Mouse (Mus musculus) liver, adult 2 months (tissue): ENCODE measurements around the gene 4930404H24Rik. TPM values are rescaled to one million over a fixed set of nuclear protein-coding genes. Genes with fewer than 3 reads are reported as not detected.

Source experiments
- DNase-seq: peaks from one replicate; pipeline ENCODE4 v3.0.0-alpha.2; 2011; ENCODE audit warnings: low read depth, low spot score; ENCODE audit errors: extremely low read depth
- H3K27ac ChIP-seq: fragments of 200-500 bp; replicated peaks from 2 replicates; pipeline ENCODE4 v1.5.1; 2012; ENCODE audit warnings: low read depth, mild to moderate bottlenecking, control low read depth, inconsistent platforms, low read length; ENCODE audit not compliant: insufficient read depth
- H3K27me3 ChIP-seq: fragments of 200-500 bp; 2 replicates; pipeline ENCODE4 v1.6.1; 2012; ENCODE audit warnings: mild to moderate bottlenecking, moderate library complexity, low read length, inconsistent platforms; ENCODE audit not compliant: control insufficient read depth, insufficient read depth
- H3K36me3 ChIP-seq: fragments of 200-500 bp; 2 replicates; pipeline ENCODE4 v1.6.1; 2012; ENCODE audit warnings: low read length, inconsistent platforms; ENCODE audit not compliant: control insufficient read depth, insufficient read depth
- H3K4me1 ChIP-seq: fragments of 200-500 bp; 2 replicates; pipeline ENCODE4 v1.6.1; 2011; ENCODE audit warnings: low read length; ENCODE audit not compliant: control insufficient read depth, insufficient read depth
- H3K4me3 ChIP-seq: fragments of 200-500 bp; 2 replicates; pipeline ENCODE4 v1.5.1; 2011; ENCODE audit warnings: low read depth, mild to moderate bottlenecking, control low read depth, low read length, moderate library complexity; ENCODE audit not compliant: insufficient read depth
- H3K79me2 ChIP-seq: fragments of 200-500 bp; 2 replicates; pipeline ENCODE4 v1.6.1; 2012; ENCODE audit warnings: inconsistent platforms, mild to moderate bottlenecking, low read length, moderate library complexity; ENCODE audit not compliant: control insufficient read depth, insufficient read depth
- H3K9ac ChIP-seq: fragments of 200-500 bp; 2 replicates; pipeline ENCODE4 v1.6.1; 2012; ENCODE audit warnings: low read depth, mild to moderate bottlenecking, control low read depth, inconsistent platforms, low read length
- CTCF ChIP-seq: fragments of 200-500 bp; IDR thresholded peaks from 2 replicates; pipeline ENCODE4 v1.5.1; 2011; ENCODE audit warnings: low read depth, low read length, control low read depth
- POLR2A ChIP-seq: fragments of 200-500 bp; IDR thresholded peaks from 2 replicates; pipeline ENCODE4 v1.6.1; 2011; ENCODE audit warnings: low read length, control low read depth; ENCODE audit not compliant: insufficient read depth; ENCODE audit errors: extremely low read depth
- WGBS: fragments of 180-500 bp; shearing (Covaris S2); methylation state at CpG from one replicate; pipeline ENCODE4 v1.1.7; 2018; 5-methylcytosine and 5-hydroxymethylcytosine counted together
- polyA plus RNA-seq: library from polyadenylated mRNA; depleted of rRNA; stranded (reverse); fragments of >200 nt; gene quantifications from 2 replicates; pipeline ENCODE4 v1.2.3, GENCODE M21; 2012
- total RNA-seq: library from RNA; depleted of rRNA; stranded (reverse); fragments of >200 nt; gene quantifications from 2 replicates; pipeline ENCODE4 v1.2.3, GENCODE M21; 2014

4930404H24Rik gene
- total and polyA plus RNA-seq, 2 experiments, result not detected

DNA sequence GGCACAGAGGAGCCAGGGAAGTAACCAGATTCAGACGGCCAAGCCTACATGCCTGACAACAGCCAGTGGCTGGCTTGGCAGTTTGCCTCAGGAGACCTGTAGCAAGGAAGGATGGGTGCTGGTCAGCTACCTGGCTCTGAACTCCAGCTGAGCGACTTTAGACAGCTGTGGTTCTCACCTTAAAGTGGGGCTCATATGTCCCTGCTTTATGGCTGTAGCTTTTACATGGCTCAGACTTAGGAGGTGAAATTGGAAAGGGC is 10.8 kb upstream of the 4930404H24Rik start:
- Histone ChIP-seq H3K27ac (no peak overlapping the region), H3K4me1 (no peaks in the 10 kb centered on the region), H3K27me3 (no peaks in the 10 kb centered on the region), H3K4me3 (no peak overlapping the region), H3K36me3 (no peaks in the 10 kb centered on the region), H3K79me2 (no peaks in the 10 kb centered on the region), H3K9ac (no peak overlapping the region)
- TF ChIP-seq POLR2A (no peak), CTCF (no peak)
- WGBS, result 73% methylated on average over 2 of the region's 2 CpGs
- DNase-seq, result no peak

DNA sequence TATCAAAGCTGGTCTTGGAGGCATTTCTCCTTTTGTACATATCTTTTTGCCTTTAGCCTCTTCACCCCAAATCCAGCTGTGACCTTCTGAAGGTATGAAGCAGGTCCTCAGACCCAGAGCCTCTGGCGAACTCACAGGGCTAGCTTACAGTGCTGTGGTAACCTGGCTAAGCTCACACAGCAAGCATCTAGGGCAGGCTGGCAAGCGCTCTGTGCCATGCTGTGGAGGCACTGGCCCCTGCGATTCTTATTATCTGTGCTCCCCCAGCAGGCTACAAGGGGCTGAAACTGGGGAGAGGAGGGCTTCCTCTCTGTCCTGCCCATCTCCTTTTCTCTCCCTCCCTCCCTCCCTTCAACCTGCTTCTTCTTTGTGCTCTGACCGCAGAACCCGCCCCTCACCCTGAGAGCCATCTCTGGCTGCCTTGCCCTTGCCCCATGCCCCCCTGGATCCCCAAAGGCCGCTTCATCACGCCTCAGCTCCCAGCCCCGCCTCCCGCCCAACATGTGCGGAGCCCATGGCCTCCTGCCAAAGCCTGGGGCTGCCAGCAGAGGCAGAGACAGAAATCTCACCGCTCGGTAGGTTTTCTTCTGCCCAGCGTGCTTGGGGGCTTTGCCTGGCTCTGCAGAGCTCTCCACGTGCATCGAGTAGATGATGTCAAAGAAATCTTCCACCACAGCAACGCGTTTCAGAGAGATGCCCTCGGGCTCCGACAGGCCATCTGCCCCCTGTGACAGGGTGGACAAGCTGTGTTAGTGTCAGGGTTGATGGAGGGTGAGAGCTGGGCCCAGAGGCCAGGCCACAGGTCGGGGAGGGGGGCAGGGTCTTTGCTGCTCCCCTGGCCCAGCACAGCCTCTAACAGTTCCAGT is 9.2 kb upstream of the 4930404H24Rik start:
- Histone ChIP-seq H3K79me2 (no peaks in the 10 kb centered on the region), H3K27ac (no peak overlapping the region), H3K4me1 (no peaks in the 10 kb centered on the region), H3K27me3 (no peaks in the 10 kb centered on the region), H3K36me3 (no peaks in the 10 kb centered on the region), H3K4me3 (no peak overlapping the region), H3K9ac (no peak overlapping the region)
- WGBS, result 38% methylated on average over 20 of the region's 20 CpGs
- no peak for DNase-seq
- no peak for TF ChIP-seq CTCF
- no peak for TF ChIP-seq POLR2A

DNA sequence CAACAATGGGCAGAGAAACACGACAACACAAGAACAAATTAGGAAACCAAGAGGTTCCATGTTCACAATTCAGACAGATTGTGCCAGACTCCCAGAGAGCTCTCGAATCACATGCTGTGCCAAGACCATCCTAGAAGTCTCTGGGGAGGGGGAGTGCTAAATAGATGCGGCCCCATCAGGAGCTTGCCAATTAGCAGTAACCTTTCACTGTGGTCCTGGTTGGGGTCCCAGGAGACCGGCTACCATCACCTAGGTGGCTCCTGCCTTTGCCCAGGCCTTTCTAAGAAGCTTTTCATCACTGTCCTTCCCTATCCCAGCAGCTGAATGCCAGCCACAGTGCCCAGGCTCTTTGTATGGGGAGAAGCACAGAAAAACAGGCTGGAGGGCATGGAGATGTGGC is 8.5 kb upstream of the 4930404H24Rik start:
- H3K9ac ChIP-seq, result no peak overlapping the region
- no peak overlapping the region for H3K27ac ChIP-seq
- TF ChIP-seq POLR2A (no peak), CTCF (no peak)

DNA sequence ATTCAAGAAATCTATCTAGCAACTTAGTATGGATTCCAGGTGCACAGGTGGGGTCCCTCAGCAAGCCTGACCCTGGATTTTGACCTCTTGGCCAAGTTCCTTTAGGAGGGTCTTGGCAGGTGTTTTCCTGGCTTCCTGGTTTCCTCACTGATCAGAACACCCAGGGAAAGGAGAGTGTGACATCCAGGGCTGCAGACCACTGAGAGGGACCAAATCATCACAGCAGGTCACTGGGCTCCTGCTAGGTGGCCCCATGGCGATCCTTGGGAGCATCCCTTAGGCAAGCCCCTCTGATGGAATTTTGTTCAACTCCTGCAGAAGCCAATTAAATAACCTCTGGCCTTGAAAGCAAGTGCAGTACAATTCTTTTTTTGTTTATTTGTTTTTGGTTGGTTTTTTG is 2.5 kb upstream of the 4930404H24Rik start:
- TF ChIP-seq POLR2A, result no peak
- TF ChIP-seq CTCF, result no peak
- H3K36me3 ChIP-seq, result no peaks in the 10 kb centered on the region
- no peak overlapping the region for H3K9ac ChIP-seq
- WGBS, result 96% methylated on average over 1 of the region's 1 CpGs
- no peak overlapping the region for H3K27ac ChIP-seq
- H3K27me3 ChIP-seq, result no peaks in the 10 kb centered on the region
- H3K4me1 ChIP-seq, result peaks cover 10% of the 10 kb centered on the region; the same call in 1 of the 2 replicates
- no peaks in the 10 kb centered on the region for H3K79me2 ChIP-seq
- DNase-seq, result no peak
- no peak overlapping the region for H3K4me3 ChIP-seq

More for the DNA sequence above, 8.5 kb upstream of the 4930404H24Rik start:
- Histone ChIP-seq H3K4me3 (no peak overlapping the region), H3K36me3 (no peaks in the 10 kb centered on the region), H3K79me2 (no peaks in the 10 kb centered on the region), H3K4me1 (no peaks in the 10 kb centered on the region), H3K27me3 (no peaks in the 10 kb centered on the region)
- DNase-seq, result no peak
- WGBS, result 88% methylated on average over 4 of the region's 4 CpGs

DNA sequence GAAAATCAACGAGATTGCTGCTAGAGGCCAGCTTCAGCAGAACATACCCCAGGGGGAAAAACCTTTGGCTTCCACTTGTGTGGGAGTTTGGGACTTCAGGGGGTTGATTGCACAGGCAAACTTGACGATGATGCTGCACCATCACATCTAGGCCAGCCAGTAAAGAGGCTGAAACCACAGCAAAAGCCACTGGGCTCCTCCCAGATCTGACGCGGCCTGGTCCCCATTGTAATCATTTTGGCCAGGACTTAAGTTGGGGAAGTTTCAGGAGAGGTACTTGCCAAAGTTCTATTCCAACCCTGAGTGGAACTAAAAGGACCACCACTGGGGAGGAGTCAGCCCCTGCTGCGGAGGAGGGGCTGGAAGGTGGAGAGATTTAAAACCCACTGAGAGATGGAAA is 1.6 kb upstream of the 4930404H24Rik start:
- no peaks in the 10 kb centered on the region for H3K27me3 ChIP-seq
- no peak for DNase-seq
- 77% methylated on average over 5 of the region's 5 CpGs for WGBS
- no peaks in the 10 kb centered on the region for H3K36me3 ChIP-seq
- H3K9ac ChIP-seq, result no peak overlapping the region
- peaks cover 10% of the 10 kb centered on the region; the same call in 1 of the 2 replicates for H3K4me1 ChIP-seq
- H3K4me3 ChIP-seq, result no peak overlapping the region
- no peaks in the 10 kb centered on the region for H3K79me2 ChIP-seq
- no peak overlapping the region for H3K27ac ChIP-seq
- no peak for TF ChIP-seq CTCF
- no peak for TF ChIP-seq POLR2A

DNA sequence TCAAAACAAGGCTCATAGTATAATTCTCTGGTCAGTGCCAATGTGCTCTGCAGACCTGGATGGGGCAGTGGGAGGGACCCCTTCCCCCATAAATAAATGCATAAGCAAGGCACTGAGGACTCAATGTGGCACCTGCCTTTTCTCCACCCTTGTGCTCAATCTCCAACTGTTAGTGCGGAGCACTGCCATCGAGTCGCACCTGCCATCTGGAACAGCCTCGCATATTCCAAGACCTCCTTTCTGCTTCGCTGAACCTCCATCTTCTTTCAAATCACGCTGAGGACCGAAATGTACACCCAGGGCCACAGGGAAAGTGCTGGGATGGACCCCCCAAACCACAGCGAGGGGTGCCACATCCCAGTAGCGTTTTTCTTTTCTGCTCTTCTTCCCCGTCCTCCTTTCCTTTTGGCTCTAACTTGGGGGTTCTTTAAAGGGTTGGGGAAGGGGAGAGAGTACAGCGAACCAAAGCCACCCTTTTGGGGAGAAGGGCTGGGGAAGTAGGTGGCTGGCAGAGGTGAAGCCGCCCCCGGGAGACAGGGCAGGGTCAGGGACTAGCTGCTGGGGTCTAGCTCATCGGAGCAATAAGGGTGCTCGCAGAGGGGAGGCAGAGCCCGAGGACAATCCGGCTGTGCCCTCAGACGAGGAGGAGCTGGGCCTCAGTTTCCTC is 945 bp upstream of the 4930404H24Rik start:
- 56% methylated on average over 18 of the region's 18 CpGs for WGBS

More for the DNA sequence above, 945 bp upstream of the 4930404H24Rik start:
- TF ChIP-seq CTCF (no peak), POLR2A (no peak)
- no peak overlapping the region for H3K9ac ChIP-seq
- no peak for DNase-seq
- H3K27me3 ChIP-seq, result no peaks in the 10 kb centered on the region
- H3K4me1 ChIP-seq, result peaks cover 13% of the 10 kb centered on the region; the same call in 1 of the 2 replicates
- H3K4me3 ChIP-seq, result peak overlapping the region; percentile 48; the same call in 1 of the 2 replicates
- H3K79me2 ChIP-seq, result no peaks in the 10 kb centered on the region
- no peak overlapping the region for H3K27ac ChIP-seq
- H3K36me3 ChIP-seq, result no peaks in the 10 kb centered on the region
